Mouse (Mus musculus) olfactory bulb, adult 2 months (tissue): ENCODE data around the gene Hck.

Experiments used
- CTCF ChIP-seq: fragments of 200-500 bp; IDR thresholded peaks from 2 replicates; pipeline ENCODE4 v1.5.1; 2012; ENCODE audit warnings: low read depth, mild to moderate bottlenecking, low read length, moderate library complexity; ENCODE audit not compliant: insufficient read depth
- POLR2A ChIP-seq: fragments of 200-500 bp; IDR thresholded peaks from 2 replicates; pipeline ENCODE4 v1.6.1; 2012; ENCODE audit warnings: mild to moderate bottlenecking, low read depth, low read length, moderate library complexity; ENCODE audit not compliant: insufficient read depth

GRCm38 (mm10) chr2:153065747-153066508, 42.3 kb upstream of the Hck start, which contains the start of gene Ccm2l:
- TF ChIP-seq POLR2A (no peak), CTCF (no peak)
